Mouse (Mus musculus) midbrain, embryonic 11.5 days (tissue): Measurements from ENCODE around the gene Ltb. TPM values are rescaled to one million over a fixed set of nuclear protein-coding genes. Genes with fewer than 3 reads are reported as not detected.

Experiments
- ATAC-seq: fragments of 200-750 bp; cut with Nextera tagmentation; 2 replicates; pipeline ENCODE4 v1.8.0; 2017; ENCODE audit warnings: moderate TSS enrichment, moderate library complexity; ENCODE audit not compliant: low FRiP score
- DNase-seq: peaks from one replicate; pipeline ENCODE4 v3.0.0; 2015; ENCODE audit warnings: low spot score; ENCODE audit errors: missing footprints
- H3K27ac ChIP-seq: fragments of 300-500 bp; sonication (generic); 2 replicates; pipeline ENCODE4 v1.5.1; 2014; ENCODE audit warnings: low read depth, low read length
- H3K27me3 ChIP-seq: fragments of 300-500 bp; sonication (generic); 2 replicates; pipeline ENCODE4 v1.6.1; 2014; ENCODE audit warnings: mild to moderate bottlenecking, low read length, moderate library complexity, mixed read lengths; ENCODE audit not compliant: control insufficient read depth, insufficient read depth
- H3K36me3 ChIP-seq: fragments of 300-500 bp; sonication (generic); 2 replicates; pipeline ENCODE4 v1.6.1; 2014; ENCODE audit warnings: mild to moderate bottlenecking, low read length, moderate library complexity, mixed read lengths; ENCODE audit not compliant: control insufficient read depth, insufficient read depth
- H3K4me1 ChIP-seq: fragments of 300-500 bp; sonication (generic); 2 replicates; pipeline ENCODE4 v1.6.1; 2014; ENCODE audit warnings: low read length; ENCODE audit not compliant: control insufficient read depth, insufficient read depth
- H3K4me2 ChIP-seq: fragments of 300-500 bp; sonication (generic); 2 replicates; pipeline ENCODE4 v1.6.1; 2014; ENCODE audit warnings: mild to moderate bottlenecking, moderate library complexity
- H3K4me3 ChIP-seq: fragments of 300-500 bp; sonication (generic); 2 replicates; pipeline ENCODE4 v1.5.1; 2014; ENCODE audit warnings: low read depth, low read length
- H3K9ac ChIP-seq: fragments of 300-500 bp; sonication (generic); 2 replicates; pipeline ENCODE4 v1.6.1; 2014; ENCODE audit warnings: low read length
- H3K9me3 ChIP-seq: fragments of 300-500 bp; sonication (generic); 2 replicates; pipeline ENCODE4 v1.6.1; 2016; ENCODE audit warnings: low read length; ENCODE audit not compliant: control insufficient read depth
- WGBS: fragments of 180-500 bp; shearing (Covaris S2); extraction: QIAGEN DNeasy Blood & Tissue Kit; methylation state at CpG from one replicate; pipeline ENCODE4 v1.1.7; 2014; 5-methylcytosine and 5-hydroxymethylcytosine counted together
- polyA plus RNA-seq: library from polyadenylated mRNA; unstranded; fragments of >200 nt; fragmentation: Nextera tagmentation; extraction: Ambion mirVana; gene quantifications from 2 replicates; pipeline ENCODE4 v1.2.1, GENCODE M21; 2014

Gene Ltb
- polyA plus RNA-seq, 1 experiment from 2014 or later, result not detected

DNA sequence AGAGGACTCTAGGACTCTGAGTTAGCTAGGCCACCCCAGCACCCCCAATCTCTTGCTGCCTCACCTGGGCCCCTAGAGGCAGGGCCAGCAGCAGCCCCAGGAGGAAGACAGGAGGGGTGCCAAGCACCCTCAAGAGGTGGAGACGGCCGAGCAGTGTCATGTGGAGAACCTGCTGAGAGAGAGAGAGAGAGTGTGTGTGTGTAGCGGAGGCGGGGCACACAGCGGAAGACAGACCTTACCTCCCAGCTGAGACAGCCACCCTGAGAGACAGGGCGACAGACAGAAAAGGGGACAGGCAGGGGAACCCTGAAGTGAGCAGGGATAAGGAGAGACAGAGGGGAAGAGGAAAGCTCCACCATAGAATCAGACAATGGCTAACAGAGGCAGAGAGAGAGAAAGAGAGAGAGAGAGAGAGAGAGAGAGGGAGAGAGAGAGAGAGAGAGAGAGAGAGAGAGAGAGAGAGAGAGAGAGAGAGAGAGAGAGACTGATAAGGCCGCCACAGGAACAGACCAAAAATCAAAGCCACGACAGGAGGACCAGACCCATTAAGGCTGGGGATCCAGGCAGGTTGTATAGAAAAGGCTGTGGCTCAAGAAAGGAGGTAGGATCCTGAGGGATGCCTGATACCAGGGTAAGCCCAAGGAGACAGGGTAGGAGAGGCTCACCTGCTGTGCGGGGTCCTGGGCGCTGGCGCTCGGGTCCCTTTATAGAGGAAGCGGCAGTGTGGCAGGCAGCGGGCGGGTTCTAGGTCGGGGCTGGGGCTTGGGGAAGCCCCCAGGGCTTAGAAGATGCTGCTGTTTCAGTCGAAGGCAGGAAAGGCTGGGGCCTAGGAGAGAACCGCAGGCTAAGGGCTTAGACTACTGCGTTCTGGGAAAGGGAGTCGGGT is 10.5 kb downstream of the Ltb start, which contains the start of gene Lta:
Gene Lta, minus strand, starts transcription at position 858 of the 886 bp plus-strand sequence.
- H3K27me3 ChIP-seq, result no peaks in the 10 kb centered on the region
- no peaks in the 10 kb centered on the region for H3K36me3 ChIP-seq
- no peak within 1 kb of the TSS for H3K4me3 ChIP-seq
- no peak within 1 kb of the TSS for H3K4me2 ChIP-seq
- DNase-seq, result no peak
- no peak within 1 kb of the TSS for H3K9ac ChIP-seq
- H3K9me3 ChIP-seq, result no peaks in the 10 kb centered on the region
- no peak within 1 kb of the TSS for H3K27ac ChIP-seq
- 32% methylated on average over 19 of the region's 20 CpGs for WGBS
- ATAC-seq, result no peak
- H3K4me1 ChIP-seq, result no peaks in the 10 kb centered on the region

DNA sequence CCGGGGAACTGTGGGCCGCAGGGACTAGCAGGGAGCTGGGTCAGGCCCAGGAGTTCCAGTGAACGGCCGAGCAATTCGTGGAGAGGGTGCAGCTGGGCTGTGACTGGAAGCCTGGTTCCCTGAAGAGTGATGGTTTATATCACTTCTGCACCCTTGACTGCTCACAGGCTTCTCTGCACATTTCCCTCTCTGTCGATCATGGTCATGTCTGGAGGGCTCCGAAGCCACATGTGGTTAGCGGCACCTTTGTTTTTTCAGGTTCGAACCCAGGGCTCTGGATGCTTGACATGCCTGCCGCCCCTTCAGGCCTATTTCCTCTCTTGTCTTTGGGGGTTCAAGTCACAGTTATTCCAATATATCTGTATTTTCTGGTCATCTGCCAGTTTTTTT is 11.1 kb downstream of the Ltb start:
- no peak overlapping the region for H3K4me2 ChIP-seq
- no peaks in the 10 kb centered on the region for H3K27me3 ChIP-seq
- no peak overlapping the region for H3K4me3 ChIP-seq
- H3K36me3 ChIP-seq, result no peaks in the 10 kb centered on the region
- no peaks in the 10 kb centered on the region for H3K4me1 ChIP-seq
- WGBS, result 65% methylated on average over 10 of the region's 10 CpGs
- DNase-seq (no peak), ATAC-seq (no peak)
- H3K9ac ChIP-seq, result no peak overlapping the region
- no peak overlapping the region for H3K27ac ChIP-seq
- H3K9me3 ChIP-seq, result no peaks in the 10 kb centered on the region

DNA sequence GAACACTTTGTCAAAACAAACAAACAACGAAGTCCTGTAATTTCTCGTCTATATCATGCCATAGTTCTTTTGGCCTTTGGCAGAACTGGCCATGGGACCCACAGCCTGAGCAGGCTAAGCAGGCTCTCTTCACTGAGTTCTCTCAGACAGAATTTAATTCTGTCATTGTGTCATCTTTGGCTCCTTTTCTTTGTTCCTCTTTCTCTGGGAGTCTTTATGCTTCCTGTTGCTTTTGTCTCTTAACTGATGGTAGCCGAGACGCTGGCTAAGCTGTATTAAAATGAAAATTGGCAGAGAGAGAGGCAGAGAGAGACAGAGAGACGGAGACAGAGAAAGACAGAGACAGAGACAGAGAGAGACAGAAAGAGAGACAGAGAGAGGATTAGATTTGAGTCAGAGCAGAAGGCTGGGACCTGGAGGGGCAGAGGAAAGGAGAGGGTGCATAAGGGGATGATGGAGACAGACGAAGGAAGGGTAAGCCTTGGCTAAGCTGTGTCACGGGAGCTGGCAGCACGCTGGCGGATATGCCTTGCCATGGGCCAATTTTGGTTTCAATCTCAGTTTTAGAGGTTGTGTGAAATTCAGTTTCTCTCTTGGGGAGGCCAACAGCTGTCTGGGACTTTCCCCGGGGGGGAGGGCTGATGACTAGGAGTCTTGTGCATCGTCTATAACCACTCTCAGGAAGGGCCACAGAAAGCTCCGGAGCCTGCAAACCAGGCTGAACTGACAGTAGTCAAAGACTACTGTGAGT is 15.7 kb downstream of the Ltb start:
- ATAC-seq, result no peak
- no peaks in the 10 kb centered on the region for H3K4me1 ChIP-seq
- no peak for DNase-seq
- no peaks in the 10 kb centered on the region for H3K9me3 ChIP-seq
- no peak overlapping the region for H3K4me2 ChIP-seq
- no peak overlapping the region for H3K4me3 ChIP-seq
- H3K9ac ChIP-seq, result no peak overlapping the region
- H3K27ac ChIP-seq, result no peak overlapping the region
- 71% methylated on average over 12 of the region's 12 CpGs for WGBS
- no peaks in the 10 kb centered on the region for H3K27me3 ChIP-seq
- no peaks in the 10 kb centered on the region for H3K36me3 ChIP-seq

DNA sequence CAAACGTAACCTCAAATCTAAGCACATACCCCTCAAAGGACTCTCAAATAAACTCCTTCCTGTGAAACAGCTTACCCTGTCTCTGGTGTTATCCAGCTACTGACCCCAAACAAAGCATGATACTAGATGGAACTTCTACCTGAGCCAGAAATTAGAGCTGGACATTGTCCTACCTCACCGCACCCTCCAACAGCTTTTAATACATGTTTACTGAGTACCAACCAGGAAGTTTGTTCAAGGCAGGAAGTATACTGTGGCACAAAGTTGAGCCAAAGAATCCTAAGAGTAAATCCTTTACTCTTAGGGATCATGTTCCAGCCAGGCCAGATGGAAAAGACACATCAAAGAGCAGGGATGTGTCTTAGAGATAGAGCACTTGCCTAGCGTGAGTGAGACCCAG is 16.4 kb downstream of the Ltb start:
- no peak overlapping the region for H3K27ac ChIP-seq
- H3K36me3 ChIP-seq, result no peaks in the 10 kb centered on the region
- DNase-seq (no peak), ATAC-seq (no peak)
- no peaks in the 10 kb centered on the region for H3K27me3 ChIP-seq
- no peak overlapping the region for H3K4me2 ChIP-seq
- 84% methylated on average over 3 of the region's 3 CpGs for WGBS
- no peaks in the 10 kb centered on the region for H3K9me3 ChIP-seq
- H3K4me1 ChIP-seq, result no peaks in the 10 kb centered on the region
- H3K4me3 ChIP-seq, result no peak overlapping the region
- no peak overlapping the region for H3K9ac ChIP-seq

DNA sequence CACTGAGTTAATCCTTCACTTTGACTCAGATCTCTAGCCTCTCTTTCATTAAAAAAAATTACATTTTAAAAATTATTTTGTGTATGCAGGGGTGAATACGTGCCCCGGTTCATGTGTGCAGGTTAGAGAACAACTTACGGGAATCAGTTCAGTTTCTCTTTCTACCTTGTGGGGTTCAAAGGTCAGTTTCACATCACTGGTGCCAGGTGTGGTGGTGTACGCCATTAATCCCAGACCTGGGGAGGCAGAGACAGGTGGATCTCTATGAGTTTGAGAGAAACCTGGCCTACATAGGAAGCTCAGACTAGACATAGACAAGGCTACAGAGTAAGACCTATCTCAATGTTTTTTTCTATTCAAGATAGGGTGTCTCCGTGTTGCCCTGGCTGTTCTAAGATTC is 18.8 kb downstream of the Ltb start:
- H3K4me1 ChIP-seq, result no peaks in the 10 kb centered on the region
- no peak overlapping the region for H3K4me3 ChIP-seq
- ATAC-seq (no peak), DNase-seq (no peak)
- H3K9me3 ChIP-seq, result no peaks in the 10 kb centered on the region
- WGBS, result 89% methylated on average over 5 of the region's 5 CpGs
- H3K9ac ChIP-seq, result no peak overlapping the region
- H3K27me3 ChIP-seq, result no peaks in the 10 kb centered on the region
- no peak overlapping the region for H3K27ac ChIP-seq
- no peak overlapping the region for H3K4me2 ChIP-seq
- H3K36me3 ChIP-seq, result no peaks in the 10 kb centered on the region

DNA sequence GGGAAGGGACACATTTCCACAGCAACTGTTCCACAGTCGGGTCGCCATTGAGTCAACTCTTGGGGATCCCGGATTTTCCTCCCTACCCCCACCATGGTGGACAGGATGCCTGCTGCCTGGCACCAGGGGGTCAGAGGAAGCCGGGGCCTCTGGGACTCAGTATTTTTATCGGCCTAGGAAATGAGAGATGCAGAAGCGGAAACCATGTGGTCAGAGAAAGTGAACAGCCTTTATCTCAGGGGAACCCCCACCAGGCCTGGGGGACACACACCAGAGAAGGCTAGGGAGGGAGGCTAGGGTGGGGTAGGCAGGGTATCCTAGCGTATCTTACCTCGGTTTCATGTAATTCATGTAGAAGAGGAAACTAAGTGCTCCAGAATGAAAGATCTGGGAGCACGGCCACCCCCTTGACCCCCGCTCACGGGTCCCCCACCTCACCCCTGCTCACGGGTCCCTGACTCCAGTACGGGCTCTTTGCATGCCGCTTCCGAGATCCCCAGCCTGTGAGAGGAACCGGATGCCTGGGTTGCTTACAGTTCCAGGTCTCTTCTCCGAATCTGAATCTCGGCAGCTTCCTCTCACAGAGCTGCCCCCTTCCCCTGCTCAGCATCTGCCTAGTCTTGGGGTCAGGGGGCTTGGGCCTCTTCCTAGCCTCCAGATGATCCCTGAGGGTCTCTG is 24.4 kb downstream of the Ltb start:
- DNase-seq (no peak), ATAC-seq (no peak)
- Histone ChIP-seq H3K9ac (no peak overlapping the region), H3K27me3 (no peaks in the 10 kb centered on the region), H3K36me3 (peaks cover 2% of the 10 kb centered on the region), H3K27ac (no peak overlapping the region), H3K9me3 (no peaks in the 10 kb centered on the region), H3K4me3 (no peak overlapping the region), H3K4me1 (no peaks in the 10 kb centered on the region), H3K4me2 (no peak overlapping the region)
- WGBS, result 86% methylated on average over 18 of the region's 18 CpGs

DNA sequence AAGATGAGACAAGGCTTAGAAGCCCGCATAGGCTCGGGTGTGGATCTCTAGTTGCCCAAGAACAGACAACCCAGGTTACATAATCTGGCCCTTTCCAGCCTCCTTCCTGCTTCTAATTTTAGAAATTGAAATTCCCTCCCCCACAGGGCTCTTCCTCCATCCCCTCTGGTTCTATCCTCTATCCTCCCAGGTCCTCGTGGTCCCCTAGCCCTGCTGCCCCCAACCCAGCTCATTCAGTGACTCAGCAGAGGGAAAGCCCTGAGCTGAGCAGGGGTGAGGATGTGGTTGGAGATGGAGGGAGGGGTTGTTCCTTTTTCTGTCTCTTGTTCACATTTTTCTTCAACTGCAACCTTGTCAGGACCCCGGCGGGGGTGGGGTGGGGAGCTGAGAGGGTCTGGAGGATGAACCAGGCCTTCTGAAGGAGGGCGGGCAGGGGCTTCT is 25.4 kb downstream of the Ltb start:
- H3K9ac ChIP-seq, result no peak overlapping the region
- no peaks in the 10 kb centered on the region for H3K4me1 ChIP-seq
- 91% methylated on average over 6 of the region's 6 CpGs for WGBS
- H3K9me3 ChIP-seq, result no peaks in the 10 kb centered on the region
- no peak overlapping the region for H3K27ac ChIP-seq
- no peaks in the 10 kb centered on the region for H3K27me3 ChIP-seq
- ATAC-seq, result no peak
- H3K4me2 ChIP-seq, result no peak overlapping the region
- H3K4me3 ChIP-seq, result no peak overlapping the region
- DNase-seq, result no peak
- H3K36me3 ChIP-seq, result peaks cover 2% of the 10 kb centered on the region

DNA sequence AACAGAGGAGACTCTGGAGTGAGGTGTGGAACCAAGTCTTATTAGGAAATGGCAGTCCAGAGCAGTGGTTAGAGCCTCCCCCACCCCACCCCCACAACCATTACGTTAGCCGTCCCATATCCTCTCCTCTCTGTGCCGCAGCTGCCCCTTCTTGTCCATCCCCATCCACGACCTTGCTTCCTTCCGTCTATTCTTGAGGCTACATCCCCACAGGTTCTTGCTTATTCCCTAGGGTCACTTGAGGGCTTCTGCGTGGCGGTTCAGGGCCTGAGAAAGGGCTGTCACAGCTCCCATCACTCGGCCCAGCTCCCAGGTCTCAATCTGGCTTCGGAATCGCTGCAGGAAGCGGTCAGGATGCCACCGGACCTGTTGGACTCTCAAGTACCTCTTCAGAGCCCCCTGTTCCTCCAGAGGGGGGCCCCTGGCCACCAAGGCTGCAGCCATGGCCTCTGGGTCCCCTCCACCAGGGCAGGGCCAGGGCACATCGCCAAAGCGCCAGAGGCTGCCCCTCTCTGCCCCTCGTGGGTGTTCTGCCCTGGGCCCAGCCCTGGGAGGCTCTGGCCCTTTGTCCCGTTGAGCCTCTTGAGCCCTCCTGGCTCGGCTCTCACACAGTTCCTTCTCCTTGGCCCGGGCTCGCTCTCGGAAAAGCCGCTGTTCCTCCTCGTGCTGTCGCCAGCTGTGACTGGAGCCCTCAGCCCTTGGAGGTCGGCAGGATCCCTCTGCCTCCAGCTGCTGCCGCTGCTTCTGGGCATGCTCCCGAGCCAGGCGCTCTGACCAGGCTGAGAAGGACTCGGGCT is 26.1 kb downstream of the Ltb start, which contains the start of gene Gm16181:
Gene Gm16181, plus strand, starts transcription at position 679 of the 797 bp plus-strand sequence.
- H3K9ac ChIP-seq, result no peak within 1 kb of the TSS
- 89% methylated on average over 28 of the region's 28 CpGs for WGBS
- H3K4me1 ChIP-seq, result no peaks in the 10 kb centered on the region
- no peaks in the 10 kb centered on the region for H3K9me3 ChIP-seq
- DNase-seq (no peak), ATAC-seq (no peak)
- H3K4me3 ChIP-seq, result no peak within 1 kb of the TSS
- H3K27ac ChIP-seq, result no peak within 1 kb of the TSS
- no peaks in the 10 kb centered on the region for H3K27me3 ChIP-seq
- H3K36me3 ChIP-seq, result peaks cover 7% of the 10 kb centered on the region
- H3K4me2 ChIP-seq, result no peak within 1 kb of the TSS
